Mouse (Mus musculus): Measurements from ENCODE around the gene Hlx.

Hlx gene

GRCm38 (mm10) chr1:184733300-184734066 is 1.1 kb upstream of the Hlx start:
- peak; percentile 38 for DNase-seq (ENCODE audit: low spot score)

GRCm38 (mm10) chr1:184731644-184732545 is 524 bp downstream of the Hlx start:
- DNase-seq (ENCODE audit: low spot score) = peak; percentile 62

GRCm38 (mm10) chr1:184731091-184731640 is 1.3 kb downstream of the Hlx start:
- DNase-seq (ENCODE audit: low spot score) = peak; percentile 21

- DNase-seq (ENCODE audit: low spot score) = no peak
These were observed 1.9 kb downstream of the Hlx start for GRCm38 (mm10) chr1:184730453-184731013.

GRCm38 (mm10) chr1:184729357-184730140 is 2.9 kb downstream of the Hlx start:
- no peak for DNase-seq (ENCODE audit: low spot score)

GRCm38 (mm10) chr1:184728561-184729115 is 3.8 kb downstream of the Hlx start:
- no peak for DNase-seq (ENCODE audit: low spot score)

GRCm38 (mm10) chr1:184727401-184728265 is 4.8 kb downstream of the Hlx start:
- DNase-seq (ENCODE audit: low spot score) = no peak

- no peak for DNase-seq (ENCODE audit: low spot score)
These were observed 5.7 kb downstream of the Hlx start for GRCm38 (mm10) chr1:184726576-184727300.

GRCm38 (mm10) chr1:184725318-184725790 is 7.1 kb downstream of the Hlx start:
- no peak for DNase-seq (ENCODE audit: low spot score)

GRCm38 (mm10) chr1:184724551-184725317 is 7.7 kb downstream of the Hlx start:
- DNase-seq (ENCODE audit: low spot score) = no peak

- no peak for DNase-seq (ENCODE audit: low spot score)
These were observed 8.5 kb downstream of the Hlx start for GRCm38 (mm10) chr1:184723899-184724298.

GRCm38 (mm10) chr1:184721121-184721520 is 11.3 kb downstream of the Hlx start:
- no peak for DNase-seq (ENCODE audit: low spot score)

GRCm38 (mm10) chr1:184720162-184721025 is 12.0 kb downstream of the Hlx start:
- no peak for DNase-seq (ENCODE audit: low spot score)

GRCm38 (mm10) chr1:184718261-184719120 is 13.9 kb downstream of the Hlx start:
- DNase-seq (ENCODE audit: low spot score) = no peak

GRCm38 (mm10) chr1:184717691-184718200 is 14.7 kb downstream of the Hlx start:
- no peak for DNase-seq (ENCODE audit: low spot score)

GRCm38 (mm10) chr1:184717016-184717568 is 15.3 kb downstream of the Hlx start:
- DNase-seq (ENCODE audit: low spot score) = no peak

All from MN1 (cell line).